22 mouse cellular contexts compared by ENCODE assay signal in the genomic region with DNA sequence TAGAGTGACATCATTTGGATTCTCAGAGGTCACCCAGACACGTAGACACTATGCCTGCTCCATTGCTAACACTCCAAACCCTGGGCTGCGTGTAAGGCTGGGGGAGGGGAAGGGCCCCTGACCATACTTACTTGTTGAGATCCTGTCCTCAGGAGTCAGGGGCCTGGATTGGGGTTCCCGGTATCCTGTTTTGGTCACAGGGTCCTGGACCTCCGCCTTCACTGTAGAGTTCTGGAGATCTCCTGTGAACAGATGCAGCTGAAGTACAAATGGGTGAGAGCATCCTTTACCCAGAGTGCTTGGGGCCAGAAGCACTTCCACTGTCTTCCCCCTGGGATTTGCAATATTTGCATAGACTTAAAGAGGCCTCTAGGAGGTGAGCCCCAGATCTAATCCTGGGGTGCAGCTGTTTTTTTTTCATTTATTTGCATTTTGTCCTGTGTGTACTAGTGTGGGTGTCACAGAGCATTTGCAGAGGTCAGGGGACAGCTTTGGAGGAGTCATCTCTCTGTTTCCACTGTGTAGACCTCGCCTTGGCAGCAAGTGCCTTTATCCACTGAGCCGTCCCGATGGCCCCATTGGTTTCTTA. TPM values are rescaled to one million over a fixed set of nuclear protein-coding genes. Genes with fewer than 3 reads are reported as not detected.
DNase-seq lines count a peak whose midpoint lies in the region; ATAC-seq and TF ChIP-seq lines count a peak whose summit lies in the region.
"Had no signal": no experiment of that assay in that cellular context is flagged by ENCODE, and none has a peak within 500 bp of the region (broad histone marks: within the 10 kb centered on the region; RNA-seq: fewer than 3 reads in every experiment).

No protein-coding gene starts in this region.

- TF ChIP-seq POLR2A in CH12.LX (IDR thresholded peaks at IDR 0.05; ENCODE audit: low read depth, low read length): peak; percentile 56

- H3K9me3 ChIP-seq in hindbrain, embryonic 10.5 days: no peaks in the 10 kb centered on the region
- H3K9me3 ChIP-seq in hindbrain, embryonic 14.5 days (ENCODE audit: control insufficient read depth, low read length): no peaks in the 10 kb centered on the region
- H3K9me3 ChIP-seq in midbrain, embryonic 10.5 days (replicated peaks): no peaks in the 10 kb centered on the region
- H3K9me3 ChIP-seq in midbrain, embryonic 14.5 days (ENCODE audit: control insufficient read depth, low read length): no peaks in the 10 kb centered on the region
- H3K9me3 ChIP-seq in CH12.LX (replicated peaks; ENCODE audit: low read length) (no peaks in the 10 kb centered on the region), ES-E14 (ENCODE audit: control insufficient read depth, insufficient read depth, low read depth, low read length) (no peaks in the 10 kb centered on the region)
- H3K9me3 ChIP-seq: limb, embryonic 10.5 days; limb, embryonic 15.5 days; neural tube, embryonic 12.5 days had no signal

- no peak for DNase-seq in hindbrain, embryonic 10.5 days (ENCODE audit: low spot score)
- no peak for DNase-seq in hindbrain, embryonic 14.5 days (ENCODE audit: low spot score)
- DNase-seq in midbrain, embryonic 10.5 days (ENCODE audit: low spot score): no peak
- DNase-seq in midbrain, embryonic 14.5 days: no peak
- DNase-seq in CH12.LX (ENCODE audit: extremely low read depth) (peak; percentile 94), ES-E14 (ENCODE audit: low read depth, low spot score) (no peak)
- no peak for DNase-seq in gastrocnemius, adult 18-20 months (ENCODE audit: low spot score)

- 70% methylated on average over 7 of the region's 7 CpGs for WGBS in hindbrain, embryonic 10.5 days
- 74% methylated on average over 7 of the region's 7 CpGs for WGBS in hindbrain, embryonic 14.5 days
- 63% methylated on average over 7 of the region's 7 CpGs for WGBS in midbrain, embryonic 10.5 days
- WGBS in midbrain, embryonic 14.5 days: 58% methylated on average over 7 of the region's 7 CpGs

- peaks cover 22% of the 10 kb centered on the region; the same call in 1 of the 2 replicates for H3K27me3 ChIP-seq in hindbrain, embryonic 10.5 days (ENCODE audit: insufficient read depth, poor library complexity, severe bottlenecking)
- no peaks in the 10 kb centered on the region for H3K27me3 ChIP-seq in hindbrain, embryonic 14.5 days (ENCODE audit: control insufficient read depth, insufficient read depth, low read length)
- peaks cover 49% of the 10 kb centered on the region for H3K27me3 ChIP-seq in midbrain, embryonic 10.5 days (ENCODE audit: low read depth, poor library complexity, severe bottlenecking)
- H3K27me3 ChIP-seq in midbrain, embryonic 14.5 days (ENCODE audit: control insufficient read depth, insufficient read depth, low read length): no peaks in the 10 kb centered on the region
- no peaks in the 10 kb centered on the region for H3K27me3 ChIP-seq in CH12.LX (replicated peaks)
- H3K27me3 ChIP-seq: limb, embryonic 15.5 days; neural tube, embryonic 12.5 days had no signal

- peaks cover 23% of the 10 kb centered on the region for H3K4me1 ChIP-seq in hindbrain, embryonic 10.5 days (replicated peaks)
- H3K4me1 ChIP-seq in hindbrain, embryonic 14.5 days (replicated peaks; ENCODE audit: control insufficient read depth, insufficient read depth, low read length): no peaks in the 10 kb centered on the region
- peaks cover 26% of the 10 kb centered on the region for H3K4me1 ChIP-seq in midbrain, embryonic 10.5 days
- H3K4me1 ChIP-seq in midbrain, embryonic 14.5 days (ENCODE audit: control insufficient read depth, insufficient read depth, low read length): no peaks in the 10 kb centered on the region
- H3K4me1 ChIP-seq in CH12.LX (ENCODE audit: control insufficient read depth in 1 of 2, insufficient read depth in 2 of 2) (peaks cover 41 to 68% of the 10 kb centered on the region in 2 experiments), ES-E14 (ENCODE audit: control insufficient read depth in 2 of 2, insufficient read depth in 2 of 2, low read length in 2 of 2, poor library complexity in 1 of 2) (peaks cover 8 to 30% of the 10 kb centered on the region in 2 experiments)
- H3K4me1 ChIP-seq: limb, embryonic 15.5 days; neural tube, embryonic 12.5 days had no signal

- TF ChIP-seq EP300 in CH12.LX (IDR thresholded peaks at IDR 0.05; ENCODE audit: low read length): peak; percentile 91

- no peak for TF ChIP-seq CTCF in CH12.LX (conservative IDR thresholded peaks at IDR 0.05 in 1 of 2, IDR thresholded peaks at IDR 0.05 in 1 of 2; ENCODE audit: low read depth in 2 of 2, low read length in 2 of 2)

- H3K79me2 ChIP-seq in CH12.LX (replicated peaks; ENCODE audit: control insufficient read depth, extremely low read depth, insufficient read depth, poor library complexity, severe bottlenecking): no peaks in the 10 kb centered on the region; the same call in 1 of the 2 replicates

- H3K4me2 ChIP-seq in hindbrain, embryonic 14.5 days (replicated peaks): no peak overlapping the region
- H3K4me2 ChIP-seq in midbrain, embryonic 14.5 days (ENCODE audit: low read length): no peak overlapping the region
- peak overlapping the region; percentile 41 for H3K4me2 ChIP-seq in CH12.LX (ENCODE audit: insufficient read depth, low read depth, poor library complexity, severe bottlenecking)
- H3K4me2 ChIP-seq: limb, embryonic 15.5 days; neural tube, embryonic 12.5 days had no signal

- no peak overlapping the region for H3K9ac ChIP-seq in hindbrain, embryonic 14.5 days
- H3K9ac ChIP-seq in midbrain, embryonic 14.5 days (replicated peaks; ENCODE audit: low read length): no peak overlapping the region
- H3K9ac ChIP-seq in CH12.LX (ENCODE audit: insufficient read depth, low read depth) (peak overlapping the region; percentile 77), ES-E14 (ENCODE audit: insufficient read depth, low read depth, low read length, poor library complexity, severe bottlenecking) (no peak overlapping the region)
- H3K9ac ChIP-seq: limb, embryonic 15.5 days; liver, embryonic 14.5 days; neural tube, embryonic 12.5 days had no signal

- ATAC-seq in hindbrain, embryonic 14.5 days (ENCODE audit: low FRiP score): no peak
- no peak for ATAC-seq in midbrain, embryonic 14.5 days (ENCODE audit: low FRiP score, low TSS enrichment)

- H3K36me3 ChIP-seq in hindbrain, embryonic 10.5 days: no peaks in the 10 kb centered on the region
- H3K36me3 ChIP-seq in hindbrain, embryonic 14.5 days (replicated peaks; ENCODE audit: control insufficient read depth, insufficient read depth): no peaks in the 10 kb centered on the region
- H3K36me3 ChIP-seq in midbrain, embryonic 10.5 days: no peaks in the 10 kb centered on the region
- no peaks in the 10 kb centered on the region for H3K36me3 ChIP-seq in midbrain, embryonic 14.5 days (ENCODE audit: control insufficient read depth, insufficient read depth, low read length)
- H3K36me3 ChIP-seq in CH12.LX (replicated peaks in 1 of 2; ENCODE audit: control insufficient read depth in 1 of 2, insufficient read depth in 1 of 2, low read length in 1 of 2) (peaks cover 16 to 39% of the 10 kb centered on the region in 2 experiments), ES-E14 (ENCODE audit: control insufficient read depth, insufficient read depth, low read length, poor library complexity, severe bottlenecking) (0 out of 2 replicates have a peak, but pooled peaks cover 2% of the 10 kb centered on the region)
- H3K36me3 ChIP-seq: limb, embryonic 10.5 days; neural tube, embryonic 12.5 days had no signal

- in situ Hi-C loops in CH12.LX (cut with MboI; ENCODE audit: low pct_ligation_motif_present, low pct_unique_long_range_greater_than_20kb, low sequenced_read_pairs): no loop called here
- in situ Hi-C loops in ES-E14 (cut with MboI; ENCODE audit: low sequenced_read_pairs in 2 of 2, unreplicated experiment in 2 of 2): no loop called here

- no peak; the same call in 1 of the 2 replicates for TF ChIP-seq RAD21 in CH12.LX (IDR thresholded peaks at IDR 0.05; ENCODE audit: low read depth, low read length)

- no peak overlapping the region for H3K4me3 ChIP-seq in hindbrain, embryonic 10.5 days
- no peak overlapping the region for H3K4me3 ChIP-seq in hindbrain, embryonic 14.5 days (replicated peaks; ENCODE audit: low read length)
- H3K4me3 ChIP-seq in midbrain, embryonic 10.5 days: no peak overlapping the region
- H3K4me3 ChIP-seq in midbrain, embryonic 14.5 days (replicated peaks; ENCODE audit: low read depth, low read length): no peak overlapping the region
- H3K4me3 ChIP-seq in CH12.LX (replicated peaks in 1 of 3; ENCODE audit: low read depth in 2 of 3, low read length in 2 of 3, poor library complexity in 1 of 3) (peak overlapping the region; percentile 58 to 65 (median 61)), ES-E14 (ENCODE audit: insufficient read depth in 1 of 2, low read depth in 1 of 2, low read length in 2 of 2, poor library complexity in 1 of 2, severe bottlenecking in 1 of 2) (no peak overlapping the region)
- H3K4me3 ChIP-seq: erythroblast, embryonic 14.5 days; limb, embryonic 10.5 days; limb, embryonic 15.5 days; neural tube, embryonic 12.5 days had no signal

- H3K27ac ChIP-seq in hindbrain, embryonic 10.5 days: peak overlapping the region; percentile 40; the same call in 1 of the 2 replicates
- no peak overlapping the region for H3K27ac ChIP-seq in hindbrain, embryonic 14.5 days
- 0 out of 2 replicates have a peak overlapping the region, but pooled peaks have one; percentile 18 for H3K27ac ChIP-seq in midbrain, embryonic 10.5 days (replicated peaks)
- no peak overlapping the region for H3K27ac ChIP-seq in midbrain, embryonic 14.5 days (replicated peaks; ENCODE audit: low read depth, low read length)
- H3K27ac ChIP-seq in CH12.LX (ENCODE audit: insufficient read depth, low read depth): peak overlapping the region; percentile 82
- H3K27ac ChIP-seq in ES-E14 (ENCODE audit: insufficient read depth, low read depth, low read length, poor library complexity, severe bottlenecking): peak overlapping the region; percentile 24; the same call in 1 of the 2 replicates
- H3K27ac ChIP-seq: hindbrain, postnatal 0 days; limb, embryonic 10.5 days; limb, embryonic 15.5 days; liver, embryonic 14.5 days; macrophage; neural tube, embryonic 12.5 days; stomach, postnatal 0 days had no signal

- dilution Hi-C loops in CH12.LX (cut with MboI; ENCODE audit: extremely low pct_ligation_motif_present, extremely low pct_unique_long_range_greater_than_20kb, low sequenced_read_pairs): no loop called here

RNA-seq across cellular contexts. Expression of a gene that starts 28.6 kb away (rescaled TPM):
- 0.16 and 0.25 TPM in 2 replicates for polyA plus RNA-seq in hindbrain, embryonic 10.5 days (2016; fragmentation: Nextera tagmentation; extraction: Ambion mirVana)
- not detected in 2 replicates for polyA plus RNA-seq in hindbrain, embryonic 14.5 days (2014; fragmentation: Nextera tagmentation; extraction: Ambion mirVana)
- not detected in 2 replicates for polyA plus RNA-seq in midbrain, embryonic 10.5 days (2016; fragmentation: Nextera tagmentation; extraction: Ambion mirVana)
- polyA plus RNA-seq in midbrain, embryonic 14.5 days (2014; fragmentation: Nextera tagmentation; extraction: Ambion mirVana): 0.22 TPM in 1 of 2 replicates, not detected in the other
- total RNA-seq in CH12.LX (2012; rRNA removed) (0.17 TPM in 1 of 2 replicates, not detected in the other), CH12.LX (2014; rRNA removed) (not detected in 2 replicates), ES-E14 (2012; rRNA removed) (not detected in 2 replicates)
- 0.73 TPM in 1 of 2 replicates, not detected in the other for polyA plus RNA-seq in CH12.LX (2012; ENCODE audit: insufficient read length, low read depth)
- total RNA-seq in gastrocnemius, adult 18-20 months (2021): not detected
- total RNA-seq: adrenal gland, adult 18-20 months; adrenal gland, postnatal 25 days; gastrocnemius, postnatal 14 days; granulocyte monocyte progenitor cell, adult 5-6 weeks; megakaryocyte-erythroid progenitor cell, adult 5-6 weeks had no signal
- polyA plus RNA-seq: erythroblast, embryonic 14.5 days; heart, embryonic 14.5 days; intestine, postnatal 0 days; limb, embryonic 10.5 days; liver, embryonic 14.5 days; macrophage had no signal

RNA-seq across cellular contexts. Expression of a gene that starts 52.8 kb away (rescaled TPM):
- polyA plus RNA-seq in hindbrain, embryonic 10.5 days (2016; fragmentation: Nextera tagmentation; extraction: Ambion mirVana): 64.8 and 73.0 TPM in 2 replicates
- 53.6 and 54.5 TPM in 2 replicates for polyA plus RNA-seq in hindbrain, embryonic 14.5 days (2014; fragmentation: Nextera tagmentation; extraction: Ambion mirVana)
- polyA plus RNA-seq in midbrain, embryonic 10.5 days (2016; fragmentation: Nextera tagmentation; extraction: Ambion mirVana): 59.0 and 66.5 TPM in 2 replicates
- 45.3 and 64.5 TPM in 2 replicates for polyA plus RNA-seq in midbrain, embryonic 14.5 days (2014; fragmentation: Nextera tagmentation; extraction: Ambion mirVana)
- 40.6 and 48.3 TPM in 2 replicates for total RNA-seq in CH12.LX (2012; rRNA removed)
- 52.1 and 56.6 TPM in 2 replicates for total RNA-seq in CH12.LX (2014; rRNA removed)
- polyA plus RNA-seq in CH12.LX (2012; ENCODE audit: insufficient read length, low read depth): 55.4 and 57.2 TPM in 2 replicates
- 103 and 109 TPM in 2 replicates for total RNA-seq in ES-E14 (2012; rRNA removed)
- total RNA-seq in gastrocnemius, adult 18-20 months (2021): 1 to 10 TPM; 5.8 to 6.1 TPM

Comparison
In these comparisons a context has a peak if more than half of its experiments do, and no peak if none do; other contexts are left out.
1. H3K27ac ChIP-seq: peak in hindbrain, embryonic 10.5 days (single experiment), midbrain, embryonic 10.5 days (single experiment), CH12.LX (single experiment) and ES-E14 (single experiment); none in hindbrain, embryonic 14.5 days (single experiment) and midbrain, embryonic 14.5 days (single experiment).
2. H3K4me3 ChIP-seq: peak in CH12.LX (3 of 3); none in hindbrain, embryonic 10.5 days (single experiment), hindbrain, embryonic 14.5 days (single experiment), midbrain, embryonic 10.5 days (single experiment), midbrain, embryonic 14.5 days (single experiment) and ES-E14 (0 of 2).